Mouse (Mus musculus): ENCODE measurements around the gene Macrod2. TPM values are rescaled to one million over a fixed set of nuclear protein-coding genes. Genes with fewer than 3 reads are reported as not detected.

Gene Macrod2
- polyA plus RNA-seq, 1 experiment from 2014 or later, result 11.5 TPM

GRCm38 (mm10) chr2:142172706-142173105 is 1777.6 kb downstream of the Macrod2 start:
- Histone ChIP-seq H3K4me3 (replicated peaks) (no peak overlapping the region), H3K4me1 (replicated peaks) (no peaks in the 10 kb centered on the region), H3K36me3 (no peaks in the 10 kb centered on the region), H3K27me3 (no peaks in the 10 kb centered on the region), H3K9ac (no peak overlapping the region), H3K9me3 (replicated peaks) (no peaks in the 10 kb centered on the region), H3K4me2 (no peak overlapping the region), H3K27ac (no peak overlapping the region)
- no peak for DNase-seq
- no peak for ATAC-seq (ENCODE audit: low read depth)
- WGBS (ENCODE audit: insufficient replicate concordance), result 66% methylated on average over 3 of the region's 3 CpGs

GRCm38 (mm10) chr2:142174039-142174438 is 1778.9 kb downstream of the Macrod2 start:
- H3K4me2 ChIP-seq, result no peak overlapping the region
- H3K27ac ChIP-seq, result no peak overlapping the region
- H3K4me1 ChIP-seq (replicated peaks), result no peaks in the 10 kb centered on the region
- H3K9me3 ChIP-seq (replicated peaks), result no peaks in the 10 kb centered on the region
- DNase-seq (no peak), ATAC-seq (ENCODE audit: low read depth) (no peak)
- WGBS (ENCODE audit: insufficient replicate concordance), result 46% methylated on average over 2 of the region's 2 CpGs
- H3K27me3 ChIP-seq, result no peaks in the 10 kb centered on the region
- H3K4me3 ChIP-seq (replicated peaks), result no peak overlapping the region
- no peaks in the 10 kb centered on the region for H3K36me3 ChIP-seq
- H3K9ac ChIP-seq, result no peak overlapping the region

DNA sequence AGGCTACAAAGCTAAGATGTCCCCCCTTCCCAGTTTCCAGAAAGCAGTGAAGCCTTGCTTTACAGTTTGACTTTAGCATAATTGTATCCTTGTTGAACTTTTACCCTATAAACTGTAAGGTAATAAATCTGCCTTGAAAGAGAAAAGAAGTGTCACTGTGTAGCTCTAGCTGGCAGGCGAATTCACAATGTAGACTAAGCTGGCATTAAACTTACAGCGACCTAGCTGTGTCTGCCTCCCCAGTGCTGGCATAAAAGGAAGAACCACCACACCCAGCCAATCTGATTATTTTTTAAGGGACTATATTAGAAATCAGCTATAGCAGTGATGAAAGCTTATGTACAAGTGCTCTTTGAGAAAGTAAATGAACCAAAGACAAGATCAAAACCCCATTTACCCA is 1791.8 kb downstream of the Macrod2 start:
- DNase-seq (no peak), ATAC-seq (ENCODE audit: low read depth) (no peak)
- WGBS (ENCODE audit: insufficient replicate concordance), result 47% methylated on average over 2 of the region's 2 CpGs
- Histone ChIP-seq H3K9me3 (replicated peaks) (no peaks in the 10 kb centered on the region), H3K27ac (no peak overlapping the region), H3K4me1 (replicated peaks) (no peaks in the 10 kb centered on the region), H3K36me3 (no peaks in the 10 kb centered on the region), H3K27me3 (no peaks in the 10 kb centered on the region), H3K9ac (no peak overlapping the region), H3K4me2 (no peak overlapping the region), H3K4me3 (replicated peaks) (no peak overlapping the region)

- DNase-seq, result no peak
- no peak overlapping the region for H3K9ac ChIP-seq
- ATAC-seq (ENCODE audit: low read depth), result no peak
- H3K4me2 ChIP-seq, result no peak overlapping the region
- H3K27me3 ChIP-seq, result no peaks in the 10 kb centered on the region
- H3K27ac ChIP-seq, result no peak overlapping the region
- no peak overlapping the region for H3K4me3 ChIP-seq (replicated peaks)
- no peaks in the 10 kb centered on the region for H3K4me1 ChIP-seq (replicated peaks)
- H3K9me3 ChIP-seq (replicated peaks), result no peaks in the 10 kb centered on the region
- no peaks in the 10 kb centered on the region for H3K36me3 ChIP-seq
- 72% methylated on average over 5 of the region's 5 CpGs for WGBS (ENCODE audit: insufficient replicate concordance)
Observed at GRCm38 (mm10) chr2:142187428-142187827, 1792.3 kb downstream of the Macrod2 start.

GRCm38 (mm10) chr2:142217371-142217770 is 1822.3 kb downstream of the Macrod2 start:
- WGBS (ENCODE audit: insufficient replicate concordance), result 52% methylated on average over 1 of the region's 1 CpGs

GRCm38 (mm10) chr2:142222137-142222921 is 1827.2 kb downstream of the Macrod2 start:
- WGBS (ENCODE audit: insufficient replicate concordance), result 57% methylated on average over 8 of the region's 8 CpGs
- Histone ChIP-seq H3K4me1 (replicated peaks) (no peaks in the 10 kb centered on the region), H3K9me3 (replicated peaks) (no peaks in the 10 kb centered on the region), H3K4me3 (replicated peaks) (no peak overlapping the region), H3K27me3 (no peaks in the 10 kb centered on the region), H3K36me3 (no peaks in the 10 kb centered on the region), H3K9ac (no peak overlapping the region), H3K27ac (no peak overlapping the region), H3K4me2 (no peak overlapping the region)
- ATAC-seq (ENCODE audit: low read depth), result no peak
- no peak for DNase-seq

More at GRCm38 (mm10) chr2:142217371-142217770, 1822.3 kb downstream of the Macrod2 start:
- no peak overlapping the region for H3K27ac ChIP-seq
- DNase-seq (no peak), ATAC-seq (ENCODE audit: low read depth) (no peak)
- H3K4me1 ChIP-seq (replicated peaks), result no peaks in the 10 kb centered on the region
- H3K4me2 ChIP-seq, result no peak overlapping the region
- H3K27me3 ChIP-seq, result no peaks in the 10 kb centered on the region
- H3K4me3 ChIP-seq (replicated peaks), result no peak overlapping the region
- no peaks in the 10 kb centered on the region for H3K36me3 ChIP-seq
- H3K9me3 ChIP-seq (replicated peaks), result no peaks in the 10 kb centered on the region
- no peak overlapping the region for H3K9ac ChIP-seq

GRCm38 (mm10) chr2:142222926-142223325 is 1827.8 kb downstream of the Macrod2 start:
- DNase-seq (no peak), ATAC-seq (ENCODE audit: low read depth) (no peak)
- Histone ChIP-seq H3K4me1 (replicated peaks) (no peaks in the 10 kb centered on the region), H3K27ac (no peak overlapping the region), H3K4me3 (replicated peaks) (no peak overlapping the region), H3K36me3 (no peaks in the 10 kb centered on the region), H3K4me2 (no peak overlapping the region), H3K9ac (no peak overlapping the region), H3K27me3 (no peaks in the 10 kb centered on the region), H3K9me3 (replicated peaks) (no peaks in the 10 kb centered on the region)
- WGBS (ENCODE audit: insufficient replicate concordance), result 48% methylated on average over 5 of the region's 5 CpGs

- Histone ChIP-seq H3K4me3 (replicated peaks) (no peak overlapping the region), H3K27me3 (no peaks in the 10 kb centered on the region), H3K4me1 (replicated peaks) (no peaks in the 10 kb centered on the region), H3K9ac (no peak overlapping the region), H3K9me3 (replicated peaks) (no peaks in the 10 kb centered on the region), H3K27ac (no peak overlapping the region), H3K4me2 (no peak overlapping the region), H3K36me3 (no peaks in the 10 kb centered on the region)
- whole genome bisulfite sequencing (ENCODE audit: insufficient replicate concordance), result 61% methylated on average over 4 of the region's 4 CpGs
- ATAC-seq (ENCODE audit: low read depth) (no peak), DNase-seq (no peak)
Observed at GRCm38 (mm10) chr2:142230985-142231549, 1836.0 kb downstream of the Macrod2 start.

GRCm38 (mm10) chr2:142232828-142233227 is 1837.7 kb downstream of the Macrod2 start:
- Histone ChIP-seq H3K36me3 (no peaks in the 10 kb centered on the region), H3K4me3 (replicated peaks) (no peak overlapping the region), H3K4me2 (no peak overlapping the region), H3K9ac (no peak overlapping the region), H3K9me3 (replicated peaks) (no peaks in the 10 kb centered on the region), H3K27ac (no peak overlapping the region), H3K27me3 (no peaks in the 10 kb centered on the region), H3K4me1 (replicated peaks) (no peaks in the 10 kb centered on the region)
- 63% methylated on average over 9 of the region's 9 CpGs for WGBS (ENCODE audit: insufficient replicate concordance)
- DNase-seq (no peak), ATAC-seq (ENCODE audit: low read depth) (no peak)

DNA sequence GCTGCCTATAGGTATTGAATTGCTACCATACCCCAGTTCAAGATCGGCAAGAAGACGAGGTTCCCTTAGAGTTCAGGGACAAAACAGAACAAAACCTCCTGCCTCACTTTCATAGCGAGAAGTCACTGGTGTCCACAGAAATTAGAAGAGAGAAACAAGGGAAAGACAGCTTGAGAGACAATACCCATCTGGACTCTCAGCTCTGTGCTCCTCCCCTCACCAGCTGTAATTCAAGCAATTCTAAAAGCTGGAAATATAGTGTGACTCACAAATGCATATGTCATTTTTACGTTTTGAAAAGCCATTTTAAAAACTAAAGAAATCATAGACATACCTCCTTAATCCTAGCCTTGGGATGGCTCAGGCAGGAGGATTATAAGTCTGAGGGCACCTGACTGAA is 1848.4 kb downstream of the Macrod2 start:
- Histone ChIP-seq H3K4me3 (replicated peaks) (no peak overlapping the region), H3K36me3 (no peaks in the 10 kb centered on the region), H3K9me3 (replicated peaks) (no peaks in the 10 kb centered on the region), H3K27ac (no peak overlapping the region), H3K9ac (no peak overlapping the region), H3K4me2 (no peak overlapping the region), H3K4me1 (replicated peaks) (no peaks in the 10 kb centered on the region), H3K27me3 (no peaks in the 10 kb centered on the region)
- DNase-seq (no peak), ATAC-seq (ENCODE audit: low read depth) (no peak)
- WGBS (ENCODE audit: insufficient replicate concordance), result 64% methylated on average over 4 of the region's 4 CpGs

GRCm38 (mm10) chr2:142250383-142250782 is 1855.3 kb downstream of the Macrod2 start:
- H3K27ac ChIP-seq, result no peak overlapping the region
- ATAC-seq (ENCODE audit: low read depth) (no peak), DNase-seq (no peak)
- WGBS (ENCODE audit: insufficient replicate concordance), result 30% methylated on average over 4 of the region's 4 CpGs
- no peaks in the 10 kb centered on the region for H3K36me3 ChIP-seq
- H3K27me3 ChIP-seq, result no peaks in the 10 kb centered on the region
- no peaks in the 10 kb centered on the region for H3K9me3 ChIP-seq (replicated peaks)
- H3K9ac ChIP-seq, result no peak overlapping the region
- no peaks in the 10 kb centered on the region for H3K4me1 ChIP-seq (replicated peaks)
- no peak overlapping the region for H3K4me2 ChIP-seq
- H3K4me3 ChIP-seq (replicated peaks), result no peak overlapping the region

GRCm38 (mm10) chr2:142251518-142251917 is 1856.4 kb downstream of the Macrod2 start:
- ATAC-seq (ENCODE audit: low read depth) (no peak), DNase-seq (no peak)
- no peaks in the 10 kb centered on the region for H3K36me3 ChIP-seq
- 54% methylated on average over 2 of the region's 2 CpGs for WGBS (ENCODE audit: insufficient replicate concordance)
- no peak overlapping the region for H3K4me3 ChIP-seq (replicated peaks)
- no peaks in the 10 kb centered on the region for H3K9me3 ChIP-seq (replicated peaks)
- no peak overlapping the region for H3K27ac ChIP-seq
- H3K9ac ChIP-seq, result no peak overlapping the region
- H3K4me1 ChIP-seq (replicated peaks), result no peaks in the 10 kb centered on the region
- no peaks in the 10 kb centered on the region for H3K27me3 ChIP-seq
- H3K4me2 ChIP-seq, result no peak overlapping the region

Data from liver, embryonic 13.5 days (tissue).